Mouse (Mus musculus) kidney, adult 9 months (tissue): ENCODE results near the gene Gstt4.

Experiments
- DNase-seq: peaks from one replicate; pipeline ENCODE4 v3.0.0; 2022

Gene Gstt4

DNA sequence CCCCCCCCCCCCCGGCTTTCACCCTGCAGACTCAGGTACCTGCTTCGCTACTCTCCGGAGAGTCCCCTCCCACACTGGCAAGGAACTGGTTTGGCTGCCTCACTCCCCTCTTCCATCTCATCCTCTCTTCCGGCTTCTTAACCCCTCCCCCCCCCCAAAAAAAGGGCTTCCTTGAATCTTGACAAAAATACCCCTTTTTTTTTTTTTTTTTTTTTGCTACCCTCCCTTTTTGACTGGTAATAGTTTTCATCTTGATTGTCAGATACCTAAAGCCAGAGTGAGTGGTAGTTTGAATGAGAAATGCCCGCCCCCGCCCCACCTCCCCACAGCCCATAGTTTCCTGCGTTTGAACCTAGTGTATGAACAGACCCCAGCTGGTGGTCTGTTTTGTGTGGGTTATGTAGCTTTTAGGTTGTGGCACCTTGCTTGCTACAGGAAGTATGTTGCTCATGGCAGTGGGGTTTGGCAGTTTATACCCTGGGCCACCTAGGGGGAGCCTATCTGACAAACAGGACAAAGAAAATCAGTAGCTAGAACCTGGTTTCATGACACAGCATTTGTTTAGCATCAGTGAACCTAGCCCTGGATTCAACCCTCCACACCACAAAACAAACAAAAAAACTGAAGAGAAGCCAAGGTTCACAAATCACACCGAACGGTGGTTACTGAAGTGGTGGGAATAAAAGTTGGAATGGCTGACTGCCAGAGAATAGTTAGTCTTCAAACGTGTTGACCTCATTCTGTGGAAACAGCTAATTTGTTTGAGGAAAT, 13.6 kb upstream of the Gstt4 start:
- peak; percentile 95 for DNase-seq

DNA sequence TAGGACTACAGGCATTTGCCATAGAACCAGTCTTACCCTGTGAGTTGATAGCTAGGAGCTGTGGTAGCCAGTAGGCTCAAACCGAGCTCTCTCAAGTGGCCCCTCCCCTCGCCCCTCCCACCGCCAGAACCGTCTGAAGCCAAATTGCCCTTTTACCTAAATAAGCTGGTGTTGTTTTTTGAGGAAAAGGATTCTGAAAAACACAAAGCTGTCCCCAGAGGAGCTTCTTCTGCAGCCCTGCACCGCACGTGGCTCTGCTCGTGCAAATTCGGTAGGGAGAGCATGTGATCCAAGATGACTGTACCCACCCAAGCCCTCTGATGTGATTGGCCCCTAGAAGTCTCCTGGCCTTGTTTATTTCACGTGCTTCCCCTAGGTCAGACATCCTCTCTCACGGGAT, 13.0 kb upstream of the Gstt4 start:
- DNase-seq: peak; percentile 96

DNA sequence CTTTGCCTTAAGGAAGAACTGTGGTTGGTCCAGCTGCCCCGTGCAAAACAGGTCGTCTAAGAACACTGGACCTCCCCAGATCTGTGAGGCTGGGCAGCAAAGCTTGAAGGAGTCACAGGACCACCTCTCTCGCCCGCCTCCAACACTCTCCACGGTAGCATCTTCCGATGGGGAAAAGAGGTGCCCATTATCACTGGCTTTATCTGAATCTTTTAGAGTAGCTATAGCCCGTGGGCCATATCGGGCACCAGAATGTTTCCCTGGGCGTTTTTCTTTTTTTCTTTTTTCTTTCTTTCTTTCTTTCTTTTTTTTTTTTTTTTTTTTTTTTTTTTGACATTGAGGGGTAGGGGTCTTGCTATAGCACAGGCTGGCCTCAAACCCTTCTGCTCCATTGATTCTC, 12.4 kb upstream of the Gstt4 start:
- DNase-seq: no peak

DNA sequence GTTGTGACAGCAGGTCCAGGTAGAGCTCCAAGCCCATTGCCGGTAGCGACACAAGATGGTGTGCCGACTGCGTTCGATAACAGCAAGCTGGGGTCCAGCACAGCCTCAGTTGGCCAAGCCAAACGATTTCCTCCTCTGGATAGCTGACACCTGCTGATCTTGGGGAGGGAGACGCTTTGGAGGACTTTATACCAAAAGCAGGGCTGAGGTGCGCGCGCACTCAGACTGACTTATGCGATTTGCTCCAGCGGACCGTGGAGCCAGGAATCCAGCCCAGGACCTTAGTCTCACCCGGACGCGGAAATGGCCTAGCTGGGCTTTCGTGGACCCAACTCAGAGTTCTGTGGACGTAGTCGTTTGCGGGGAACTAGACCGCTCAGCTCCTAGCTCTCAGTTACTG, 11.9 kb upstream of the Gstt4 start:
- peak; percentile 95 for DNase-seq

DNA sequence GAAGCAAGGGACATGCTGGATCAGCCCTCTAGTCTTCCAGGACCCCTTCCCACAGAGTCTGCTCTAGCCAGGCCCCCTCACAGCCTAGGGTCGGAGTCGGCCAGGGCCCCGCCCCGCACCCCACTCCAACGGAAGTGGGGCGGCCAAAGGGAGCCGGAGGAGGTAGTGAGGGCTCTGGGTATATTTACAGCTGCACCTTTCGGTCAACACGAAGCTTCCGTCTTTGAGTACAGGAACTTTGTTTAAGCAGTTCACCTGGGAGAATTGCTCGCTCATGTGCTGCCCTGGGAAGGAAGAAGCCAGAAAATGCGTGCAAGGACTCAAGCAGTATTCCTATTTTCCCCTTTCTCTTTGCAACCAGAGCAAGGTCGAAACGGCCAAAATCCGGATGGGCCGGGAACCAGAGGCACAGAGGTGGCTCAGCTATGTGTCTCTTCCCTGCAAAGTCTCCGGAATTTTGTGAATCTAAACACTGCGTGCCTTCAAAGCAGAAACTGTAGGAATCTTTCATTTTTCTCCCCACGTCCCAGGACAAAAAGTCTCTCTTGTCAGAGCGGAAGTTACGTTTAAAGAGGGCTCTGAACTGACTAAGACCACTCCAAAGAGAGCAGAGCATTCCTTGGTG, 11.2 kb upstream of the Gstt4 start:
- no peak for DNase-seq

DNA sequence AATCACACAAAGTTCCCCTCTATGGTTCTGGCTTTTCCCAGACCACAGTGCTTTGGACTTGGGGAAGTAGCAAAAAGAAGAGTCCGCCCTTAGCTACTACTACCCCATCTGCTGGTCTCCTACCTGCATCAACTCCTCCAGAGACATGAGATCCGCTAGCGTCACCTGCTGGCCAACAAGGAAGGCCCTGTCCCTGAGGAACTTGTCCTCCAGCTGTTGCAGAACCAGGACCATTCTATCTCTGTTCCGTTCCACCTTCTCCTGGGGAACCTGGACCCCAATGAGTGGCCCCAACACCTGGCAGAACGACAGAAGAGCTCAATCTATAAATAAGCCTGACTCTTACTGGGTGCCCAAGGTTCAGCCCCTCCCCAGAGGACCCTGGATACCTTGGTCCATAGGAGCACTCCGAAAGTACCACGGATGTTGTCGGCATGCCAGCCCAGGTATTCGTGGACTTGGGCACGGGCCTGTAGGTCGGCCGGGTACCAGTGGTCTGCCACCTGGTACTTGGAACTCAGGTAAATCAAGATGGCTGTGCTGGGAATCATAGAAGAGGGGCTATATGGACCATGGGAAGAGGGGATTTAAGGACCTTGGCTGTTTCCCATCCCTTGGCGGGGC, 10.0 kb upstream of the Gstt4 start:
- DNase-seq: peak; percentile 88

DNA sequence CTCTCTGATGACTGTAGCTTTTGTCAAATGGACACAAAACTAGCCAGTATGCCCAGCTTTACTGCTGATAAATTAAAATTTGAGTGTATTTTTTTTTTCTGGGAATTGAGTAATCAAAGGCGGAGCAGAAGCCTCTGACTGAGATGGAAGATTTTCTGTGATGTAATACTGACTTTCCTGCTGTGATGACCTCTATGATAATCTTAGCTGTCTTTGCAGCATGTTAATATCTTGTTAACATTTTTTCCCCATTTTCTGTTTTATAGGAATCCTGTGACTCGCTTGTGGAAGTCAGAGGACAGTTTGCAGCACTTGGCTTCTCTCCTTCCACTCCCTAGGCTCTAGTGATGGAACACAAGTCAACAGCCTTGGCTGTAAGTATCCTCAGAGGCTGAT, 7.9 kb upstream of the Gstt4 start:
- DNase-seq: no peak

DNA sequence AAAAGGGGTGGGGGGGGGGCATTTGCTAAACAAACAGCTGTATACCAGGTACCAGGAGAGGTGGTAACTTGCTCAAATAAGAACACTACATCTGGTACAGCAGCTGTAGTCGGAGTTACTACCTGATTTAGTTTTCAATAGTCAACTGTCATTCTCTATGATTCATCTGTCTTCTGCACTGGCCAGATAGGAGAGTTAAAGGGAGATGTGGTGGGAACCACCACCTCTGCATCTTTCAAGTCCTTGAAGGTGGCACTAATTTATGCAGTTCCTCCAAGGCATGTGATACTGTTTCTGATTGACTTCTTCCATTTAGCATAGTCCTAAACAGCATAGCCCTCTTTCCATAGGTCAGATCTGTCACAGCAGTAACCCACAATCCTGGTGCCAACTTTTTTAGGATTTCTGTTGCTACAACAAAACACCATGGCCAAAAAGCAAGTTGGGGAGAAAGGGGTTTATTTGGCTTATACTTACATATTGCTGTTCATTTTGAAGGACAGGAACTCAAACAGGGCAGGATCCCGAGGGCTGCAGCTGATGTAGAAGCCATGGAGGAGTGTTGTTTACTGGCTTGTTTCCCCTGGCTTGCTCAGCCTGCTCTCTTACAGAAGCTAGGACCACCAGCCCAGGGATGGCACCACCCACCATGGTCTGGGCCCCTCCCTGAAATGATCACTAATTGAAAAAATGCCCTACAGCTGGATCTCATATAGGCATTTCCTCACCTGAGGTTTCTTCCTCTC, 7.4 kb upstream of the Gstt4 start:
- DNase-seq: no peak

DNA sequence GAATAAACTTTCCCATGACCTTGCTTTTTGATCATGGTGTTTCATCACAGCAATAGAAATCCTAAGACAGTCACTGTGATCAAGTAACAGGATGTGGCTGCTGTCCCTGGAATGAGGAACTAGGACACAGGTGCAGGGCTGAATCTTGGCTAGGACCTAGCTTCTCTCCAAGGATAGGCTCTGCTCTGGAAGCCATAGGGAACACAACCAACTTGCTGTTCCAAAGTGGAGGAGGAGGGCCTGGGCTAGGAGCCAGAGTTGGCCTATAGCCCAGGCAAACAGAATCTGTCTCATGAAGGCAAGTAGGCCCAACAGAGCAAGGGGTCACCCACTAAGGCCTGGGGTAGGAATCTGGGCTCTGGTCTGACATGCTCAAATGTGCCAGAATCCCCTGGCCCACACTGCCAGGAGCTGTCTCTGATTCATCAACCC, 6.2 kb upstream of the Gstt4 start:
- DNase-seq: peak; percentile 63

DNA sequence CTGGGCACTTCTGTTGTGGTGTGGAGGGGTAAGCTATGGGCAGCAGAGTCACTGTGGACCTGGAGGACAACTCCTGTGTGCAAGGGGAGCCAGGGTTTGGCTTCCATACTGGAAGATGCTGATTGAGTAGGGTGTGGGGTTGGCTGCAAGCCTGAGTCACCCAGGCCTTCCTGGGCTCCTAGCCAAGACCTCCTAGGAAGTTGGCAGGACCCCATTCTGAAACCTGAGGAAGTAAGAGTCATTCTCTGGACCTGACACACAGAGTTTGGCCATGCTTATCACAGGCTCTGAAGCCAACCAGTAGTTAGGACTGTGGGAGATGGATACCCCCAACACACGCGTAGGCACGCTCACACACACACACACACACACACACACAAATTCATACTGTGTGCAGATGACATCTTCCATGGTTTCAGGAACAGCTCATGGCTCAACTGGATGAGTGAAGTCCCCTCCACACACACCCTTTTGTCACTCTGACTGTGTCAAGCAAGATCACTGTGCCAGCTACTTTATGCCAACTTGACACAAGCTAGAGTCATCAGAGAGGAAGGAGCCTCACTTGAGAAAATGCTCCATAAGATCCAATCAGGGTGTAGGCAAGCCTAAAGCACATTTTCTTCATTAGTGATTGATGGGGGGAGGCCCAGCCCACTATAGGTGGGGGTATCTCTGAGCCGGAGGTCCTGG, 5.5 kb upstream of the Gstt4 start:
- peak; percentile 90 for DNase-seq

DNA sequence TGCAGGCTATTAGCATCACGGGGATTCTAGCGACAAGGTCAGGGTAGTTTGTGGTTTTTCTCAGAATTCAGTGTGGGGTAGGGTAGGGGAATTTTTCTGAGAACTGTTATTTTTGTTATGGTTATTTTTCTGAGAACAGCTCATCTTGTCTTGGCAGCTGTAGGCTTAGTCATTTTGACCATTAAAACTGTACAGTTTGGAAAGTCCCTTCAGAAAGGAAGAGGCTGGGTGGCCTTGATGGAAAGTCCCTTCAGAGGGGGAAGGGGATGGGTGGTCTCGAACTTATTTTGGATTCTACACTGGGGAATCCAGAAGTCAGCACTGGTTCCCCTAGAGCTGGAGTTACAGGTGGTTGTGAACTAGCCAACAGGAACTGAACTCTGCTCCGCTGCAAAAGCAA, 2.2 kb upstream of the Gstt4 start:
- no peak for DNase-seq

DNA sequence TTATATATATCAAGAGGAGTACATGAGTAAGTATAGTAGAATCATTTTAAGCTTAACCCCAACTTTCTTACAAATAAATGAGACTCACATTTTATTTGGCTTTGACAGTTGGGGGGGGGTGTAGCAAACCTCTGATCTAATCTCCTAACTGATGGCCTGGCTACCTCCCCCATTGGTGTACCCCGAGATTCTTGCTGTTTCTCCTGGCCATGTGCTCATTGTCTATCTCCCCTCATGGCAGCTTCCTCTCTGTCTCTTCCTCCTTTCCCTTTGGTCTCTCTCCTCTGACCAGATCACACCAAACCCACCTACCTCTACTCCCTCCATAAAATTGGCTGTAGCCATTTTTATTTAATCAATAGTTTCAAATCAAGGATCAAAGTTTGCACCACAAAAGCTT, 1.4 kb upstream of the Gstt4 start:
- DNase-seq: no peak

DNA sequence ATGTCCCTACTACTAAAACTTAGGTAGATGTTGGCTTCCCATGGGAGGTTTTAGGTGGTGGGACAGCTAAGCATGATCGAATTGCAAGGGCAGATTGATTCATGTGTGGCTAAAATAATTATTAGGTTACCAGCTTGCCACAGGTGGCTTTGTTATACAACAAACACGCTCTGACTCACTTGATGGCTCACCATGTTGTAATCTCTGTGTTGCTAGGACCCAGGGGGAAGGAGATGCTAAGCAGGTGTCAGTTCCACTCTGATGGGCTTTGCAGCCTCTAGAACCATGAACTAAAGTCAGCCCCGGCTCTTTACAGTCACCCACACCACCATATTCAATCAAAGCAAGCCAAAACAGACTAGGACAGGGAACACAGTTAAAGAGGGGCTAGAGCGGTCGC, 2.5 kb downstream of the Gstt4 start:
- no peak for DNase-seq

DNA sequence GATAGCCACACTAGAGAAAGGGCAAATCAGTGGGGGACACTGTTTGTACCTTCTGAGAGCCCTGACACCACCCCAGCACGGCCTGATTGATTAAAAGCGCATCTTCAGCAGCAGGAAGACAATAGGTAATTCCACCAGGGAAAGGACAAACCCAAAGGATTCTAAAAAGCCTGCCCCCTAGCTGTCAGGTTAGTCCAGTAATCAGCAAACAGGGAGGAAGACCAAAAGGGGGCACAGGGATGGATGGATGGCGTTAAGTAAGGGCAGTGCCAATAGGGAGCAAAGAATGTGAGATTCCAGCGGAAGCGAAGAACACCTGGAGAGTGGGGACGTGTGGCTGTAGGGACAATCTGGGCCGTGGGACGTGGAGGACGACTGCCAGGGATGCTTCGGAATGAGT, 3.7 kb downstream of the Gstt4 start:
- DNase-seq: no peak

DNA sequence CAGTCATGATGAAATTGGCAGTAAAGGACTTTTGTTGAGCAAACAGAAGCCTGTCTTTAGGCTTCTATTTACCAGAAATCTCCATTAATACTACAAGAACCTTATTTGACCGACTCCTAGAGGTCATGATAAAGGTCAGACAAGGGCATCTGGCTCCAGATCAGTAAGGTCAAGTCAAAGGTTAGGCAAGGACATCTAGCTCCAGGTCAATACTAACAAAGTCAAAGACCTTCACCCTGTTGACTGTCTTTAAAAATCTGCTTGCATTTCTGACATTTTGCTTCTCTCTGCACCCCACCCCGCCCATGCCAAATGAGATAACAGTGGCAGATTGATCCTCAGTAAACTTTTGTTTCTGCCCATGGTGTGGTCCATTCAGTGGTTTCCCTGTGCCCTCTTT, 18.1 kb downstream of the Gstt4 start:
- DNase-seq: no peak

DNA sequence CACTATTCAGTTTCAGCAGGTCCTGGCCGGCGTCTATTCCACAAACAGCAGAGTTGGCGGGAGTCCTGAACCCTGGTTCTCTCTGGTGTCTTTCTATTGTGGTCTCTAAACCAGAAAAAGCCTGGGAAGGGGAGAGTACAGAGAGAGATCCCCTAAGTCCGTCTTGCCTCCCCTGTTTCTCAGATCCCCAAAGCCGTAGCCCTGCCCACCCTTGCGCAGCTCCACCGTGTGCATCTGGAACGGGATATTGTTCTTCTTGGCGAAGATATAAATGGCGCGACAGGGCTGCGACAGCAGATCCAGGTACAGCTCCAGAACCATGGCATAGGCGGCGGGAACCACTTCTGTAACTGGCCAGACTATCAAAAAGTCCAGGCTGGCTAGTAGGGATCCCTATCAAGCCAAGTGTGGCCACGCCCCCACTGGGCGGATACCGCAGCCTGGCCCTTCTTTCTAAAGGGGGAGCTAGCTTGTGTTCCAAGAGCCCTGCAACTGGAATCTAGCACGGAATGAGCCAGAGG, 24.1 kb downstream of the Gstt4 start, which contains the start of gene Gstt1:
Gene Gstt1, minus strand, starts transcription at position 409 of the 521 bp plus-strand sequence.
- DNase-seq: peak; percentile 84

DNA sequence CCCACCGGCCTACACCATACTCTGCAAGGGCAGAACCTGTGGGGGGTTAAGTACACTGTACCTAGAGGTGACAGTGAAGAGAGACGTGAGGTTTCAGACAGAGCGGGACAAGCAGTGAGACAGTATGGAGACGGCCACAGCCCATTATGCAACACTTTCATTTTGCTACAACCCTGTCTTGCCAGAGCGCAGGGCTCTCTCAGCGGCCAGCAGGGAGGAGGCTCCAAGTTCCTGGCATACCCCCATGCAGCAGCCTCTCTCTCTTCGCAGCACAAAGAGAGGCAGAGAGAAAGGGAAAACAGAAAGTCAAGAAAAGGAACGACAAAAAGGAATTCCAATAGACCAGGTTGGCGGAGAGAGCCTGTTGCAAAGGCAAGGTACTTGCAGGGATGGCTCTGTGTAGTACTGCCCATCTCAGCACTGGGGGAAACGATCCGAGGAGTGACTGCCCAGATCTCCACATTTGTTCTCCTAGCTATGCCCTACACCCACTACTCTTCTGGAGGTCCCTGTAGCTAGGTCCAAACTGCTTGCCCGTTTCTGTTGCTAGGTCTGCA, 24.6 kb downstream of the Gstt4 start:
- peak; percentile 74 for DNase-seq

DNA sequence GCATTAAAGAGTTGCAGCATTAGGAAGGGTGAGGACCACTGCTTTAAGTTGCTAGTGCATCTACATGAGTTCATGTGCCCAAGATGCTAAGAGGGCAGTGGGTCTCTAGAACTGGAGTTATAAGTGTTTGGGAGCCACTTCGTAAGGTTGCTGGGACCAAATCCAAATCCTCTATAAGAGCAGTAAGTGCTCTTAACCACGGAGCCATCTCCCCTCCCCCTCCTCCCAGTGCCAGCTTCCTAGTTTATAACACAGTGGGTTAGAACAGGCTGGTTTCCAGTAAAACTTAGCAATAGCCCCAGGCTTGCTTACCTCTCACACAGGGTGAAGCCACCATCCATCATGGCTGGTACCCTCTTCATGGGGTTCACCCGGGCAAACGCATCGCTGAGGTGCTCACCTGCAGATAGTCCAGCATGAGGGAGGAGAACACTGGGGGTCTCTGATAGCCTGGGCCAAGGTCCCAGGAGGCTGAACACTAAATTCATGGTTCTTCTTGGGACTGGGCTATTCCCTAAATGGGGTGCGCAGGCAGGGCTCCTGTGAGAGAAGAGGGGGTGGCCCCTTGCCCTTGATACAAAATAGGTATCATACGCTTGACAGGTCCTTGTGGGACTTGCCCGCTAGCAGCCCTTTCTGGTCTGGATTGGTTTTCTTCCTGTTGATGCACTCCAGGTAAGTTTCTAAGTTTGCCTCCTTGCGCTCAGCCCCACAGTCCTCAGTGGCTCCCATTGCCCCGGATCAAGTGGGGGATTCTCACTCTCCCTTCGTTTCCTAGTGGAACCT, 25.4 kb downstream of the Gstt4 start:
- DNase-seq: no peak

DNA sequence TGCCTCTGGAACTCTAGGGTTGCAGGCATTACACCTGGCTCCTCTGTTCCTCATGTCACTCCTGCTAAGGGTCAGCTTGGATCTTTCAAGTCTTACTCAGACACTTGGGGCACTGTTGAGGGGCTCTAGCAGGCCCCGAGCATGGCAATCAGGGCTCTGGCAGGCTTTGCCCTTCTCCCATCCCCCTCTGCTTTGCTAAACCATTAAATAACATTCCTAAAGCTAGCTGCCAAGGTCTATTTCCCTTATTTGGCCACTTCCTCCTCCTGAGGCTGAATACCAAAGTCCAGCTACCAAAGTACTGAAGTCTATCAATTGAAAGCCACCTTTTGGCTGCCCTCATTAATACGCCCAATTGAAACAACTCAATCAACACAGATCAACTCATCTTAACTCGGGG, 27.5 kb downstream of the Gstt4 start:
- DNase-seq: peak; percentile 92

DNA sequence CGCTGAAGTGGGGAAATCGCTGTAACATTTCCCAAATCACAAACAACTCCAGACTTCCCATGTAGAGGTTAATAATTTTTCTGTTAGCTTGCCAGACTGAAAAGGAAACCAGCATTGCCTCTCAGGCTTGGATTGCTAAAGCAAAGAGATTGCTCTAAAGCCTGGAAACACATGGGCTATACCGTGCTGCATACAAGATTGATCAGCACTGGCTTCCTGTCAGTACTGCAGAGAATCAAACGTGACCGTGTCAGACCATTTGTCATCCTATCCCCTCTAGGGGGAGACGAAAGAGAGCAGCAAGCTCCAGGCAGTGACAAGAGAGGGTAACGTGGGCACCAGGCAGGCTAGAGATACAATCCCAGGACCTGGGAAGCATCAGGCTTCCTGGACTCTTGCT, 31.6 kb downstream of the Gstt4 start:
- DNase-seq: no peak

DNA sequence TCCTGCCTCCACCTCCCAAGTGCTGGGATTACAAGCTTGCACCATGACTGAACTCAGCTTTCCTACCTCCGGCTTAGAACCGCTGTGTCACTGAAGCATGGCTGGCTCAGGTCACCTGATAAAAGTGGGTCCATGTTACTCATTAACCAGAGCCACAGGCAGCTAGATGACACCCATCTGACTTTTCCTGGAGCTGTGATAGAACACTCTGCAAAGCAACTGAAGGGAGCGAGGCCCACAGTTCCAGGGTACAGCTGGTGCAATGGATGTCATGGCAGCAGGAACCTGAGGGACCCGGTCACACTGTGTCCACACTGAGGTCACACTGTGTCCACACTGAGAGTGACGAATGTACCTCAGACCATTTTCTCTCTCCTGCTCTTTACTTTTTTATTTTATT, 32.5 kb downstream of the Gstt4 start:
- peak; percentile 91 for DNase-seq
